Mouse (Mus musculus) ovary, postnatal 36 days (tissue): ENCODE measurements around the gene Psmc1.

Experiments used
- DNase-seq: peaks from one replicate; pipeline ENCODE4 v3.0.0; 2022; ENCODE audit warnings: low spot score, mixed read lengths

The Psmc1 gene

GRCm38 (mm10) chr12:100172481-100172880 lies 62.5 kb downstream of the Psmc1 start:
- no peak for DNase-seq
